Mouse (Mus musculus) kidney, adult 2 months (tissue): ENCODE measurements around the gene She. TPM values are rescaled to one million over a fixed set of nuclear protein-coding genes. Genes with fewer than 3 reads are reported as not detected.
A peak's percentile ranks its signal among the peaks of the same experiment; 100 is the strongest.

Experiments used
- DNase-seq: peaks from one replicate; pipeline ENCODE4 v3.0.0; 2021
- H3K27ac ChIP-seq: fragments of 200-500 bp; 2 replicates; pipeline ENCODE4 v1.5.1; 2012; ENCODE audit warnings: low read depth, low read length, control low read depth, inconsistent platforms; ENCODE audit not compliant: insufficient read depth
- H3K27me3 ChIP-seq: fragments of 200-500 bp; replicated peaks from 2 replicates; pipeline ENCODE4 v1.6.1; 2012; ENCODE audit warnings: mild to moderate bottlenecking, moderate library complexity, low read length, inconsistent platforms; ENCODE audit not compliant: control insufficient read depth, insufficient read depth
- H3K36me3 ChIP-seq: fragments of 200-500 bp; 2 replicates; pipeline ENCODE4 v1.6.1; 2012; ENCODE audit warnings: mild to moderate bottlenecking, moderate library complexity, low read length, inconsistent platforms; ENCODE audit not compliant: control insufficient read depth, insufficient read depth
- H3K4me1 ChIP-seq: fragments of 200-500 bp; 2 replicates; pipeline ENCODE4 v1.6.1; 2011; ENCODE audit warnings: low read length; ENCODE audit not compliant: control insufficient read depth, insufficient read depth
- H3K4me3 ChIP-seq: fragments of 200-500 bp; 2 replicates; pipeline ENCODE4 v1.5.1; 2011; ENCODE audit warnings: mild to moderate bottlenecking, low read depth, low read length, control low read depth; ENCODE audit not compliant: insufficient read depth
- CTCF ChIP-seq: fragments of 200-500 bp; conservative IDR thresholded peaks from 2 replicates; pipeline ENCODE4 v1.5.1; 2011; ENCODE audit warnings: low read depth, mild to moderate bottlenecking, control low read depth, low read length, moderate library complexity, mixed read lengths; ENCODE audit not compliant: insufficient read depth, insufficient read length
- POLR2A ChIP-seq: fragments of 200-500 bp; IDR thresholded peaks from one replicate; pipeline ENCODE4 v1.6.1; 2011; ENCODE audit warnings: low read depth, low read length, control low read depth
- WGBS: fragments of 180-500 bp; shearing (Covaris S2); methylation state at CpG from one replicate; pipeline ENCODE4 v1.1.7; 2018; 5-methylcytosine and 5-hydroxymethylcytosine counted together
- polyA plus RNA-seq: library from polyadenylated mRNA; depleted of rRNA; stranded (reverse); fragments of >200 nt; gene quantifications from 2 replicates; pipeline ENCODE4 v1.2.3, GENCODE M21; 2012; rRNA removed

The She gene
- polyA plus RNA-seq, 1 experiment: 4.1 TPM

DNA sequence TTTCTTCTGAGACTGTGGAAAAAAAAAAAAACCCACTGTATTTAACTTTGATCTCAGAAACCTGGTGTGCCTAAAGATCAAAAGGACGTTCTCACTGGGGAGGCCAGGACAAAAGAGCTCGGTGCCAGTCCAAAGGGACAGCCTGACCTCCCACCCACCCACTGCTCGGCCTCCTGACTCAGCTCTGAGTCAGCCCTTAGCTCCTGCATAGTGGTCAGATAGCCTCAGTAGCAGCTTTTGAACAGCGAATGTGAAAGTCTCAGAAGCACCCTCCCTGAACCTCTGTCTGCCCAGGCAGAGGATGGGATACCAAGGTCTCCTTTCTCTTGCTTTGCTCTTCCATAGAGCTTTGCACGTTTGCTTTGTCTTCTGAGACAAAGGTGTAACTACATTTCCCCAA is 65.4 kb downstream of the She start:
- no peaks in the 10 kb centered on the region for H3K36me3 ChIP-seq
- no peak overlapping the region for H3K27ac ChIP-seq
- H3K4me3 ChIP-seq: no peak overlapping the region
- no peaks in the 10 kb centered on the region for H3K27me3 ChIP-seq
- no peaks in the 10 kb centered on the region for H3K4me1 ChIP-seq
- no peak for DNase-seq
- WGBS: 32% methylated on average over 5 of the region's 5 CpGs
- no peak for TF ChIP-seq CTCF
- TF ChIP-seq POLR2A: no peak

DNA sequence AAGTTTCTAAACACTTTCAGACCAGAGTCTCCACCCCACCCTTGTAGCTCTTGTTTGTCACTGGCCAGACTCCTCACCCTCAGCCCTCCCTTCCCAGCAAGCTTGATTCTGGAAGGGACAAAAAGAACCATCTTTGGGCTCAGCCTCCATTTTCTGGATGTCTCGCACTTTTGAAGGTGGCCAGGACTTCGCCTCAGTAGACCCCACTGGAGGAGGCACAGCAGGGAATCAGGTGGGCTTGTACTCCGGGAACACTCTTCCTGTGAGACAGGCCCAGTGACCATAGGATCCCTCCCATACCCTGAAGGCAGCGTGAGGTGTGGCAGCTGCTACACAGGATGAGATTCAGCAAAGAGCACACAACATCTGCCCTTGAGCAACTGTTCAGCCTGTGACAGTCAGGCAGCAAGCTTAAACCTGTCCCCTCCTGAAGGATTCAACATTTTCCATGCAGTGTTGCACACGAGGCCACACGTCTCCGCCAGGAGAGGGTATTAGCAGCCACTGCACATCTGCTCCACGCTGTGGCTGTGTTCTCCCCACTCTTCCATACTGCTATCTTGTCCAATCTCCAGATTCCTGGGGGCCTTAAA is 66.1 kb downstream of the She start:
- Histone ChIP-seq H3K4me1 (no peaks in the 10 kb centered on the region), H3K27ac (no peak overlapping the region), H3K27me3 (no peaks in the 10 kb centered on the region), H3K4me3 (no peak overlapping the region), H3K36me3 (no peaks in the 10 kb centered on the region)
- 87% methylated on average over 8 of the region's 8 CpGs for WGBS
- no peak for DNase-seq
- no peak for TF ChIP-seq POLR2A
- TF ChIP-seq CTCF: no peak

DNA sequence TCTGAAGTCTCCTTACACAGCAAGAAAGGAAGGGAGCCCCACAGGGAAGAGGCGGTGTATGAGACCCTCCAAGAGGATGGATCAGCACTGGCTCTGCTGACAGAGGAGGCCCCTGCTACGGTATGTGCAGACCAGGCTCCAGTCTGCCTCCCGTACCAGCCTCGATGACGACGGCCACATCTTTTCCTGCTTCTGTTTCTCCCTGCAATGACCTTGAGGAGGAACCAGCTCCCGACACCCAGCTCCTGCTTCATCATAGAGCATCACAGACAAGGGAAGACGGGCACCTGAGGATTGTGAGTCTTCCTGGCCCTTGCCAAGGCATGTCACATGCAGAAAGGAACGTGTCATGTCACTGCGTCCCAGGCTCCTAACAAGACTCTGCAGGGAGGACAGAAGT is 66.8 kb downstream of the She start:
- Histone ChIP-seq H3K4me1 (no peaks in the 10 kb centered on the region), H3K27ac (no peak overlapping the region), H3K36me3 (no peaks in the 10 kb centered on the region), H3K4me3 (no peak overlapping the region), H3K27me3 (no peaks in the 10 kb centered on the region)
- TF ChIP-seq POLR2A (no peak), CTCF (no peak)
- DNase-seq: no peak
- 87% methylated on average over 10 of the region's 10 CpGs for WGBS

DNA sequence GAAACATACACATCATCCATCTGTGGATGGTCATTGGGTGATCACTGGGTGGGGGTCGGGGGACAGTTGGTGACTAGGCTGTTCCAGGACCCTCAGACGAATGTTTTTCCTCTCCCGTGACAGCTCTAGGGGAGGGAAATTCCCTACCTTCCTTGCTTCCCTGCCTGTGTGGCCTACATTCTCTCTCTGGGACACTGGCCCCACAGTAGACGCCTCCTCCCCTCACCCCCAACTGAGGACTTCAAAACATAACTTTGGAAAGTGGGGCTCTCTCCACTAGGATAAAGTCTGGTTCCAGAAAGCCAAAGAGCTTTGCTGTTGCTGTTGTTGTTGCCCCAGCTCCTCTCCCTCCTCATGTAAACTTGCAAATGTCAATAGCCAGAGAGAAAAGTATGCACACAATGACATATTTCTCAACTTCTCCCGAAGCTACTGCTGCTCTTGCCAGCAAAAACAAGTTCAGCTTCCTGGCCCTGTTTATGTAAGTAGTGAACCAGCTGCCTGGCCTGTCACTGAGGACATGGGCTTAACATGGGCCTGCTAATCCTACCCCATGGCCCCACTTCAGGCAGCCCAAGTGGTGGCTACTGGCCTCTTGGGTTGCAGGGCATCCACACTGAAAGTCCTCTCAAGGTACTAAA is 67.8 kb downstream of the She start:
- Histone ChIP-seq H3K36me3 (no peaks in the 10 kb centered on the region), H3K27ac (peak overlapping the region; percentile 74), H3K27me3 (no peaks in the 10 kb centered on the region), H3K4me3 (no peak overlapping the region), H3K4me1 (no peaks in the 10 kb centered on the region)
- TF ChIP-seq CTCF: no peak
- no peak for TF ChIP-seq POLR2A
- peak; percentile 64 for DNase-seq
- 63% methylated on average over 5 of the region's 5 CpGs for WGBS

DNA sequence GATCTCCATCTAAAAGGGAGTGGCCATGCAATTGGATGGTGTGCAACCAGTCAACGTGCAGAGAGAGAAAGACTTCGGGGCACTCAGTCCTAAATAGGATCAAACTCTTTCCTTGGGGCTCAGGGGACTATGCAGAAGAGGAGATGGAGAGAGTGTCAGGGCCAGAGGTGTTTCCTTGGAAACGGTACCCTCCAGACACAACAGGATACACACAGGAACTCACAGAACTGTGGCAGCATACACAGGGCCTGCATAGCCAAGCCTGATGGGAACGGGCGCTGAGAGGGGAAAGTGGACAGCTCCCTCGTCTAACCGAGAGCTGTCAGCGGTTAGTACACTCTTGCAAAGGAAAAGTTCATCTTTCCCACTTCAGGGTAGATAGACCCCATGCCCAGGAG is 68.3 kb downstream of the She start:
- H3K36me3 ChIP-seq: no peaks in the 10 kb centered on the region
- no peak overlapping the region for H3K4me3 ChIP-seq
- WGBS: 73% methylated on average over 8 of the region's 8 CpGs
- no peak for DNase-seq
- no peak for TF ChIP-seq POLR2A
- no peak for TF ChIP-seq CTCF
- no peaks in the 10 kb centered on the region for H3K4me1 ChIP-seq
- H3K27me3 ChIP-seq: no peaks in the 10 kb centered on the region
- H3K27ac ChIP-seq: peak overlapping the region; percentile 5

DNA sequence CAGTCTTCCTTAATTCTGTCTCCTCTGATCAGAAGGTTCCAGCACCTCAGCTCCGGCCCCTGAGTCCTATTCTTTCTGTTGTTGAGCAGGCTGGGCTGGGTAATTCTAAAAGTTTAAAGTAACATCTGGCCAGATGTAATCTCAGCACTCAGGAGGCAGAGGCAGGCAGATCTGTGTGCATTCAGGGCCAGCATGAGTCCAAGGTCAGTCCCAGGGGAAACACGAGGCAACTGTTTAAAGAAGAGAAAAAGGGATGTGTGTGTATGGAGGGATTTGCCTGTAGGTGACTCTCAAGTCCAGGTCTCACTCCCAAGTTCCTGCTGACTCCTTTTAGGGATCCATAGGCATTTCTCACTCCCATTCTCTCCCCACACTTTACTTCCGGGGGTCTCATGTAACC is 76.7 kb downstream of the She start:
- TF ChIP-seq CTCF: no peak
- TF ChIP-seq POLR2A: no peak
- H3K4me3 ChIP-seq: no peak overlapping the region
- H3K4me1 ChIP-seq: 0 out of 2 replicates have a peak, but pooled peaks cover 5% of the 10 kb centered on the region
- H3K36me3 ChIP-seq: no peaks in the 10 kb centered on the region
- WGBS: 88% methylated on average over 3 of the region's 3 CpGs
- no peaks in the 10 kb centered on the region for H3K27me3 ChIP-seq
- no peak overlapping the region for H3K27ac ChIP-seq
- DNase-seq: no peak

Other genes starting within 250 kb of the She start
- 20.5 and 22.0 TPM in 2 replicates for gene Adar, start 116.3 kb upstream of the She start, polyA plus RNA-seq
- 1.6 and 1.8 TPM in 2 replicates for gene Chrnb2, start 66.7 kb upstream of the She start, polyA plus RNA-seq
- 24.7 and 27.2 TPM in 2 replicates for gene Ube2q1, start 57.8 kb upstream of the She start, polyA plus RNA-seq
- 3.2 and 4.1 TPM in 2 replicates for gene Il6ra, start 81.8 kb downstream of the She start, polyA plus RNA-seq
- gene Atp8b2, start 132.1 kb downstream of the She start, polyA plus RNA-seq: 21.9 and 23.5 TPM in 2 replicates
- 130 and 138 TPM in 2 replicates for gene Hax1, start 167.4 kb downstream of the She start, polyA plus RNA-seq
- gene 4933434E20Rik, start 220.3 kb downstream of the She start, polyA plus RNA-seq: 53.0 and 56.2 TPM in 2 replicates
- gene Ubap2l, start 221.3 kb downstream of the She start, polyA plus RNA-seq: 105 and 108 TPM in 2 replicates
- 75.5 and 95.4 TPM in 2 replicates for gene Tpm3, start 241.3 kb downstream of the She start, polyA plus RNA-seq